Mouse (Mus musculus) liver, embryonic 16.5 days (tissue): ENCODE results near the gene Ssbp1. TPM values are rescaled to one million over a fixed set of nuclear protein-coding genes. Genes with fewer than 3 reads are reported as not detected.
A peak's percentile ranks its signal among the peaks of the same experiment; 100 is the strongest.

Source experiments
- ATAC-seq: fragments of 200-750 bp; cut with Nextera tagmentation; 2 replicates; pipeline ENCODE4 v1.8.0; 2017; ENCODE audit warnings: low read depth, mild to moderate bottlenecking, moderate number of reproducible peaks, moderate library complexity
- H3K27ac ChIP-seq: fragments of 300-500 bp; sonication (generic); 2 replicates; pipeline ENCODE4 v1.5.1; 2014; ENCODE audit warnings: mild to moderate bottlenecking, low read length
- H3K27me3 ChIP-seq: fragments of 300-500 bp; sonication (generic); 2 replicates; pipeline ENCODE4 v1.6.1; 2014; ENCODE audit warnings: low read depth, low read length, mixed read lengths; ENCODE audit not compliant: control insufficient read depth, insufficient read depth
- H3K36me3 ChIP-seq: fragments of 300-500 bp; sonication (generic); 2 replicates; pipeline ENCODE4 v1.6.1; 2014; ENCODE audit warnings: mild to moderate bottlenecking; ENCODE audit not compliant: control insufficient read depth, insufficient read depth
- H3K4me1 ChIP-seq: fragments of 300-500 bp; sonication (generic); 2 replicates; pipeline ENCODE4 v1.6.1; 2014; ENCODE audit warnings: low read depth, low read length, mixed read lengths; ENCODE audit not compliant: control insufficient read depth
- H3K4me2 ChIP-seq: fragments of 300-500 bp; sonication (generic); 2 replicates; pipeline ENCODE4 v1.6.1; 2014; ENCODE audit warnings: low read depth, low read length, mixed read lengths
- H3K4me3 ChIP-seq: fragments of 300-500 bp; sonication (generic); 2 replicates; pipeline ENCODE4 v1.5.1; 2014; ENCODE audit warnings: low read depth, mild to moderate bottlenecking, low read length
- H3K9ac ChIP-seq: fragments of 300-500 bp; sonication (generic); 2 replicates; pipeline ENCODE4 v1.6.1; 2014; ENCODE audit warnings: low read depth, low read length
- H3K9me3 ChIP-seq: fragments of 300-500 bp; sonication (generic); replicated peaks from 2 replicates; pipeline ENCODE4 v1.6.1; 2016; ENCODE audit warnings: low read length; ENCODE audit not compliant: control insufficient read depth
- WGBS: fragments of 180-500 bp; shearing (Covaris S2); extraction: QIAGEN DNeasy Blood & Tissue Kit; methylation state at CpG from one replicate; pipeline ENCODE4 v1.1.7; 2014; ENCODE audit not compliant: insufficient replicate concordance; 5-methylcytosine and 5-hydroxymethylcytosine counted together
- polyA plus RNA-seq: library from polyadenylated mRNA; unstranded; fragments of >200 nt; fragmentation: Nextera tagmentation; extraction: Ambion mirVana; gene quantifications from 2 replicates; pipeline ENCODE4 v1.2.1, GENCODE M21; 2015

Ssbp1 gene
- polyA plus RNA-seq: 46.8 and 52.3 TPM in 2 replicates

DNA sequence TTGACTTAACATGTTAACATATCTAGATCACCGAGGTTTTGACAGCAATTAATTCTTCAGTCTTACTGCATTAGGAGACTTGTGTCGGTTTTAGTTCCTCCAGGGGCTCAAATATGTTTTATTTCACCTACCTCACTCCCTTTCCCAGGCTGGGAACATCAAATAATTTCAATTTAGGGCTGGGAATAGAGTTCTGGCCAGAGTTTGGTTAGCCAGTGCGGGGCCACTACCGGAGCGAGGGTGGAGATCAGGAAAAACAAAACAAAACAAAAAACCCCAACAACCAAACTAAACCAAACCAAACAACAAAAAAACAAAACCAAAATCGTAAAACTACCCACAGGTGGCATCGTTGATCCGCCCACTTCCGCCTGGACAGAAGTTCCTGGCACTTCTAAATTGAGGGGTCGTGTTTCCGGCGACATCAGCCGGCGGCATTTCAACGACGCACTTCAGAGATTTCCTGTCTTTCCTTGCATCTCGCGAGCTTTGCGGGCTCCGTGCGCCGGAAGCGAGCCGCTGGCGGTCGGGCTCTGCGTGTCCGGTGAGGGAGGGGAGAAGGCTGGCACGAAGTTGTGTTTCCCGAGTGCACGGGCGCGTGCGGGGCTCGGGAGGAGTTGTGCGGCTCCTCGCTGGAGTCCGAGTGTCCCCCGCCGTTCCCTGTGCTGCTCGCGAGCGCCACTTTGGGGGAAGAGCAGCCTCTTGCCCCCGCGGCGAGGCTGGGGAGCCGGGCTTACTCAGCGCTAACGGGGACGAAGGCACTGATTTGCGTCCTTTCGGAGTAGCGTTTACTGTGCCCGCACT lies at the start of gene Ssbp1:
Gene Ssbp1, plus strand, starts transcription at position 437 of the 804 bp plus-strand sequence.
- H3K4me2 ChIP-seq: peak within 1 kb of the TSS; percentile 74
- H3K9me3 ChIP-seq: no peaks in the 10 kb centered on the region
- peaks cover 11% of the 10 kb centered on the region for H3K36me3 ChIP-seq
- H3K4me3 ChIP-seq: peak within 1 kb of the TSS; percentile 81
- peaks cover 3% of the 10 kb centered on the region for H3K4me1 ChIP-seq
- H3K27ac ChIP-seq: peak within 1 kb of the TSS; percentile 88
- peak within 1 kb of the TSS; percentile 75 for H3K9ac ChIP-seq
- peak; percentile 96 for ATAC-seq
- no peaks in the 10 kb centered on the region for H3K27me3 ChIP-seq
- under 1% methylated on average over 54 of the region's 54 CpGs for WGBS

GRCm38 (mm10) chr6:40423013-40423412 lies 48.1 kb upstream of the Ssbp1 start:
- ATAC-seq: no peak
- WGBS: 62% methylated on average over 1 of the region's 1 CpGs
- no peaks in the 10 kb centered on the region for H3K36me3 ChIP-seq
- H3K9ac ChIP-seq: no peak overlapping the region
- no peaks in the 10 kb centered on the region for H3K4me1 ChIP-seq
- H3K27me3 ChIP-seq: no peaks in the 10 kb centered on the region
- no peaks in the 10 kb centered on the region for H3K9me3 ChIP-seq
- no peak overlapping the region for H3K4me3 ChIP-seq
- no peak overlapping the region for H3K4me2 ChIP-seq
- H3K27ac ChIP-seq: no peak overlapping the region

DNA sequence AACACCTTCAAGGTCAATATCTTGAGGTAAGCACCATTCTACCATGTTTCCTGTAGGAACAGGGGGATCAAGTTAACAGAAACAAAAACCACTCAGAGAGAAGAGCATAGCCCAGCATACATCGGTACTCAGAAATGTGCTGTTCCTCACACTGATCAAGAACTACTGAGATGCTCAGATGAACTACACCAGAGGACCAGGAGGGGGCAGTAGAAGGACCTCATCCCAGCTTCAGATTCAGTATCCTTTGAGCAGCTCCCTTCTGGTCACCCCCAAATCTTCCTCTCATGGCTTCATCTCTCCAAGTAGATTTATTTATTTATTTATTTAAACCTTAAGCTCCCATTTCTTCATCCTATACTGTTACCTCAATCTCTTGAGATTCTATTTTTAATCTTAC lies 47.4 kb upstream of the Ssbp1 start:
- H3K4me3 ChIP-seq: no peak overlapping the region
- H3K36me3 ChIP-seq: no peaks in the 10 kb centered on the region
- no peak overlapping the region for H3K9ac ChIP-seq
- H3K9me3 ChIP-seq: no peaks in the 10 kb centered on the region
- WGBS: 64% methylated on average over 1 of the region's 1 CpGs
- H3K27ac ChIP-seq: no peak overlapping the region
- H3K4me1 ChIP-seq: no peaks in the 10 kb centered on the region
- no peak for ATAC-seq
- H3K4me2 ChIP-seq: no peak overlapping the region
- H3K27me3 ChIP-seq: no peaks in the 10 kb centered on the region

GRCm38 (mm10) chr6:40427441-40427840 lies 43.7 kb upstream of the Ssbp1 start:
- no peaks in the 10 kb centered on the region for H3K27me3 ChIP-seq
- H3K27ac ChIP-seq: no peak overlapping the region
- no peak overlapping the region for H3K4me2 ChIP-seq
- H3K36me3 ChIP-seq: no peaks in the 10 kb centered on the region
- no peaks in the 10 kb centered on the region for H3K9me3 ChIP-seq
- WGBS: 62% methylated on average over 7 of the region's 7 CpGs
- no peak overlapping the region for H3K9ac ChIP-seq
- H3K4me1 ChIP-seq: peaks cover 2% of the 10 kb centered on the region
- H3K4me3 ChIP-seq: no peak overlapping the region
- ATAC-seq: no peak

DNA sequence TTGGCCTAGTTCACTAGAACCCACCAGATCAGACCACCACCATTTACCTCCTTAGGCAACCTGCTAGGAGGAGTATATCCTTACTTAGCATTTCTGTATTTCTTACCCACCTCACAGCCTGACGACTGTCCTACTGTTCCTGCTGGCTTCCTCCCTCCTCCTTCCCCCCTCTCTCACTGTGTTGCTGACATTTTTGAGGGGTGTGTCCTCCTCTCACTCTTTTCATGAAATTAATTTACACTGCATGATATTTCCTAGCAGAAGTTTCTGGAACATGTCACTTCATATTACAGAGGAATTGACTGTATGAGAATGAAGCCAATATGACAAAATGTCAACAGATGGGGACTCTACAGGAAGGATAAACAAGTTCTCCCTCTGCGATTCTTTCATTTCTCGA lies 42.5 kb upstream of the Ssbp1 start:
- Histone ChIP-seq H3K4me1 (peaks cover 2% of the 10 kb centered on the region), H3K36me3 (no peaks in the 10 kb centered on the region), H3K4me2 (no peak overlapping the region), H3K4me3 (no peak overlapping the region), H3K27ac (no peak overlapping the region), H3K9me3 (no peaks in the 10 kb centered on the region), H3K27me3 (no peaks in the 10 kb centered on the region), H3K9ac (no peak overlapping the region)
- ATAC-seq: no peak
- 56% methylated on average over 3 of the region's 3 CpGs for WGBS

DNA sequence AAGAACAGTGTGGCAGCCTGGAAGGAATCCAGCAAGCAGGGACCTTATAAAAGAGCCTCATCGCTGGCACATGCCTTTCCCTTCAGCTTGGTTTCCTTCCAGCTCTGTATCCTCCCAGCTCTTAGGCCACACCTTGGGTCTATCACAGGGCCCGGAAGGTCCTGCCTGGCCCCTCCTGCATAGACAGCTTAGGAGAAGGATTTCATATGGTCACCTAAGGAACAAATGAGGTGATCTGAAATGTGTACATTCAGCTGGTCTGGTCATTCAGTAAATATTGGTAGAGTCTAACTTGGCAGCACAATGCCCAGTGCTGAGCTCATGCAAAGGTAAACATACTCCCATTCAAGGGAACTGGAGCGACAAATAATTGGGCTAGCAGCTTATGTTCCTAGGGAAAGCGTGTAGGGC lies 41.6 kb upstream of the Ssbp1 start:
- no peak overlapping the region for H3K27ac ChIP-seq
- H3K4me1 ChIP-seq: peaks cover 2% of the 10 kb centered on the region
- 60% methylated on average over 4 of the region's 4 CpGs for WGBS
- H3K36me3 ChIP-seq: no peaks in the 10 kb centered on the region
- ATAC-seq: peak; percentile 70
- H3K9me3 ChIP-seq: no peaks in the 10 kb centered on the region
- peaks cover 4% of the 10 kb centered on the region for H3K27me3 ChIP-seq
- H3K4me2 ChIP-seq: no peak overlapping the region
- H3K9ac ChIP-seq: no peak overlapping the region
- H3K4me3 ChIP-seq: no peak overlapping the region

DNA sequence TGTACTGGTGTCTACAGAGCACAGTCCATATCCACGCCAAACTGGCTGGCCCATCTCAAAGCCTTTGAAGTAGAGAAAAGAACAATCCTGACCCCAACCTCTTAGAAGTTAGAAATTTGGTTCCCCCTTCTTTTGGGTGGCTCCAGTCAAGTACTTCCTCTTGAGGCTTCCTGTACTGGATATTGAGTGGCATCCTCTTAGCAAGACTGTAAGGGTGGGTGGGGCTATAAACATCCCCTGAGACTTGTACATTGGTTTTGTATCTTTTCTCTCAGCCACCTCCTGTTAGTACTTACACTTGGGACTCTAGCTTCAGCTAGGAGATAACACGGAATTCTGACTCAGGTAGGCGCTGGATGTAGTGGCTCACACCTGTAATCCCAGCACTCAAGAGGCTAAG lies 40.9 kb upstream of the Ssbp1 start:
- 37% methylated on average over 3 of the region's 3 CpGs for WGBS
- peaks cover 11% of the 10 kb centered on the region for H3K27me3 ChIP-seq
- H3K4me2 ChIP-seq: no peak overlapping the region
- H3K9me3 ChIP-seq: no peaks in the 10 kb centered on the region
- no peaks in the 10 kb centered on the region for H3K36me3 ChIP-seq
- no peak for ATAC-seq
- H3K4me3 ChIP-seq: no peak overlapping the region
- H3K27ac ChIP-seq: no peak overlapping the region
- H3K4me1 ChIP-seq: peaks cover 2% of the 10 kb centered on the region
- H3K9ac ChIP-seq: no peak overlapping the region

DNA sequence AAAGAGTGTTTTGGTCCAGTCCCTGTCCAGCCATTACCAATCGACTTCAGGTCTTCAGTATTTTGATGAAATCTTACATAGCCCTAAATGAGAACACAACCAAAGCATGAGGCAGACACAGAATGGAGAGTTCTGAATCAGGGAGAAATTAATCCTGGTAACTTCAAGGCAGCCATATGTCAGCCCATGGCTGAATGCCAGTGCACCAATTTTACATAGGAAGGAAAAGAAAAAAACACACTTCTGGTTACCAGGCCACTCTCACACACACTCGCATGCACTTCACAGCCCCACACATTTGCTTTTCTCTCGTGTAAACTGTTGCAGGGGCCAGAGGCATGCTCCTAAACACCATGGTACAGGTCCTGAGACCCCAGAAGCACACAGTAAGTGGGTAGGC lies 40.3 kb upstream of the Ssbp1 start:
- ATAC-seq: no peak
- 40% methylated on average over 3 of the region's 3 CpGs for WGBS
- H3K4me3 ChIP-seq: no peak overlapping the region

DNA sequence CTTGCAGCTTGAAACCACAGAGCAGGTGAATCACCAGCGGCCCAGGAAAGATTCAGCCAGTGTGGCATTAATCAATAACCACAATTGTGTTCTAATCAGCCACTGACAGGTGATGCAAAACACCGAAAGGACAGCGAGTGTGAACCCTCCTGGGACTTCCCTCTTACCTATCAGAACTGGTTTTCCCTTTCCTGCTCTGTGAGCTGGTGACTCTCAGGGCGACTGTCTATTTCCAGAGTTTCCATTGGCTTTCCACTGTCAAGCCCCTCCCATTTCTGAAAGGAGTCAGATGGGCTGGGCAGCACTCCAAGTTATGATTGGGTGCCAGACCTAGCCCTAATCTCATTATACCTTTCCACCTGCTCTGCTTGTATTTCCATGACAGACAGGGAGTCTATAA lies 39.8 kb upstream of the Ssbp1 start:
- WGBS: 37% methylated on average over 4 of the region's 4 CpGs
- no peaks in the 10 kb centered on the region for H3K9me3 ChIP-seq
- no peak overlapping the region for H3K4me2 ChIP-seq
- peaks cover 22% of the 10 kb centered on the region for H3K27me3 ChIP-seq
- H3K36me3 ChIP-seq: no peaks in the 10 kb centered on the region
- ATAC-seq: no peak
- H3K4me3 ChIP-seq: no peak overlapping the region
- peaks cover 2% of the 10 kb centered on the region for H3K4me1 ChIP-seq
- no peak overlapping the region for H3K27ac ChIP-seq
- no peak overlapping the region for H3K9ac ChIP-seq

More for the DNA sequence above, 40.3 kb upstream of the Ssbp1 start:
- Histone ChIP-seq H3K36me3 (no peaks in the 10 kb centered on the region), H3K4me1 (peaks cover 2% of the 10 kb centered on the region), H3K27ac (no peak overlapping the region), H3K9me3 (no peaks in the 10 kb centered on the region), H3K9ac (no peak overlapping the region), H3K27me3 (peaks cover 17% of the 10 kb centered on the region), H3K4me2 (no peak overlapping the region)
